Mouse (Mus musculus): ENCODE measurements around the gene Ube2j2.

DNA sequence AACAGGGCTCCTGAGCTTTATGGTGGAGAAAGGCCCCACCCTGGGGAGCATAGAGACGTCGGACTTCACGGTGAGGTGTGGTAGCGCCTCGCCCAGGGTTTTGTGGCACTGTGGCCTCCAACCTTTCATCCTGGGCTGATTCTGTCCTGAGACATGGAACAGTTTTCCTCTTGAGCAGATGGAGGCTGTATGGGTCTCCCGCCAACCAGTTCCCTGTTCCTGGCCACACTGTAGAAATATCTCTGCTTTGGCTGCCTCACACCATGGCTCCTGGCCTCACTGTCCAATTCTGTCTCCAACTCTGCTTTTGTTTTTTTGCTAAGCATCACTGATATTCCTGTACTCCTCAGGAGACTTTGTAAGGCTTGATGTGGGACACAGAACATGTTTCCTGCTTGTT is 11.9 kb downstream of the Ube2j2 start:
- no peak for TF ChIP-seq CTCF (IDR thresholded peaks at IDR 0.05; ENCODE audit: insufficient read depth, low read depth, low read length)
- TF ChIP-seq POLR2A (IDR thresholded peaks at IDR 0.05; ENCODE audit: insufficient read depth, low read depth, low read length) = no peak
